Mouse (Mus musculus): ENCODE results near the gene Lsm12.
"Not testable (repeated sequence)": the region's sequence is repeated elsewhere in the genome, so short reads cannot be mapped to it uniquely, and the experiment has no call there.

The Lsm12 gene

GRCm38 (mm10) chr11:102186235-102186634 is 1.1 kb upstream of the Lsm12 start:
- DNase-seq (ENCODE audit: low spot score in 2 of 2): no peak

- no peak for DNase-seq (ENCODE audit: low spot score in 2 of 2)
Measured at GRCm38 (mm10) chr11:102185677-102186076, 581 bp upstream of the Lsm12 start.

- no peak for DNase-seq (ENCODE audit: low spot score in 2 of 2)
Measured at GRCm38 (mm10) chr11:102184253-102184645, 847 bp downstream of the Lsm12 start.

- DNase-seq (ENCODE audit: low spot score in 2 of 2): no peak
Measured at GRCm38 (mm10) chr11:102179836-102180235, 5.3 kb downstream of the Lsm12 start.

- DNase-seq (ENCODE audit: low spot score in 2 of 2): no peak
Measured at GRCm38 (mm10) chr11:102168689-102169088, 16.4 kb downstream of the Lsm12 start.

GRCm38 (mm10) chr11:102167539-102167938 is 17.6 kb downstream of the Lsm12 start:
- no peak for DNase-seq (ENCODE audit: low spot score in 2 of 2)

GRCm38 (mm10) chr11:102165971-102166722 is 18.9 kb downstream of the Lsm12 start:
- DNase-seq (ENCODE audit: low spot score in 2 of 2): no peak

GRCm38 (mm10) chr11:102159781-102160180 is 25.3 kb downstream of the Lsm12 start:
- no peak for DNase-seq (ENCODE audit: low spot score in 2 of 2)

GRCm38 (mm10) chr11:102158024-102158423 is 27.1 kb downstream of the Lsm12 start:
- DNase-seq (ENCODE audit: low spot score in 2 of 2): not testable (repeated sequence)

GRCm38 (mm10) chr11:102156786-102157089 is 28.4 kb downstream of the Lsm12 start:
- DNase-seq (ENCODE audit: low spot score in 2 of 2): no peak

GRCm38 (mm10) chr11:102156039-102156785 is 28.9 kb downstream of the Lsm12 start, which contains the start of gene Tmem101:
Gene Tmem101 (minus strand): TSS chr11:102156404.
- DNase-seq (ENCODE audit: low spot score in 2 of 2): peak; percentile 79 to 80

- DNase-seq (ENCODE audit: low spot score in 2 of 2): no peak
Measured at GRCm38 (mm10) chr11:102147213-102147989, 37.7 kb downstream of the Lsm12 start.

GRCm38 (mm10) chr11:102146531-102146930 is 38.6 kb downstream of the Lsm12 start:
- DNase-seq (ENCODE audit: low spot score in 2 of 2): no peak

- no peak for DNase-seq (ENCODE audit: low spot score in 2 of 2)
Measured at GRCm38 (mm10) chr11:102146005-102146404, 39.1 kb downstream of the Lsm12 start.

GRCm38 (mm10) chr11:102145471-102146001 is 39.6 kb downstream of the Lsm12 start, which contains the start of gene Nags:
Gene Nags (plus strand): TSS chr11:102145513.
- no peak for DNase-seq (ENCODE audit: low spot score in 2 of 2)

GRCm38 (mm10) chr11:102144957-102145470 is 40.1 kb downstream of the Lsm12 start:
- DNase-seq (ENCODE audit: low spot score in 2 of 2): no peak

GRCm38 (mm10) chr11:102142355-102142754 is 42.7 kb downstream of the Lsm12 start:
- DNase-seq (ENCODE audit: low spot score in 2 of 2): no peak

- peak; percentile 55 for DNase-seq (ENCODE audit: low spot score in 2 of 2)
Measured at GRCm38 (mm10) chr11:102140508-102140907, 44.6 kb downstream of the Lsm12 start.

GRCm38 (mm10) chr11:102138447-102138740 is 46.7 kb downstream of the Lsm12 start:
- peak; percentile 34 to 54 for DNase-seq (ENCODE audit: low spot score in 2 of 2)

GRCm38 (mm10) chr11:102137625-102138446 is 47.3 kb downstream of the Lsm12 start:
- DNase-seq (ENCODE audit: low spot score in 2 of 2): no peak

- DNase-seq (ENCODE audit: low spot score in 2 of 2): no peak
Measured at GRCm38 (mm10) chr11:102134516-102134915, 50.6 kb downstream of the Lsm12 start.

Measured in frontal cortex, postnatal 25 days (tissue).